Mouse (Mus musculus): ENCODE measurements around the gene Dcaf15. TPM values are rescaled to one million over a fixed set of nuclear protein-coding genes. Genes with fewer than 3 reads are reported as not detected.

The Dcaf15 gene
- polyA plus RNA-seq, 2 experiments = 2.5 to 16.8 TPM

GRCm38 (mm10) chr8:84089277-84089676, 15.3 kb downstream of the Dcaf15 start:
- 69% methylated on average over 9 of the region's 9 CpGs for WGBS (ENCODE audit: insufficient replicate concordance)
- Histone ChIP-seq H3K4me3 (ENCODE audit: insufficient read depth in 1 of 2, low read depth in 2 of 2, low read length in 2 of 2) (no peak overlapping the region), H3K4me1 (replicated peaks; ENCODE audit: control insufficient read depth in 2 of 2, insufficient read depth in 2 of 2, low read length in 1 of 2) (no peaks in the 10 kb centered on the region), H3K4me2 (ENCODE audit: low read depth) (no peak overlapping the region), H3K9me3 (ENCODE audit: control insufficient read depth, low read length) (no peaks in the 10 kb centered on the region), H3K27me3 (ENCODE audit: control insufficient read depth, insufficient read depth, low read length) (no peaks in the 10 kb centered on the region), H3K9ac (replicated peaks) (no peak overlapping the region), H3K36me3 (replicated peaks; ENCODE audit: control insufficient read depth, insufficient read depth, low read depth) (peaks cover 2% of the 10 kb centered on the region), H3K27ac (no peak overlapping the region)
- DNase-seq (ENCODE audit: low read depth in 3 of 3, low spot score in 3 of 3) (no peak), ATAC-seq (ENCODE audit: insufficient read depth) (no peak)
- TF ChIP-seq EP300 (IDR thresholded peaks at IDR 0.05; ENCODE audit: low read depth) = no peak
- no peak for TF ChIP-seq CTCF (IDR thresholded peaks at IDR 0.05; ENCODE audit: low read depth)

- H3K4me1 ChIP-seq (replicated peaks; ENCODE audit: control insufficient read depth in 2 of 2, insufficient read depth in 2 of 2, low read length in 1 of 2) = no peaks in the 10 kb centered on the region
- no peaks in the 10 kb centered on the region for H3K27me3 ChIP-seq (ENCODE audit: control insufficient read depth, insufficient read depth, low read length)
- H3K36me3 ChIP-seq (replicated peaks; ENCODE audit: control insufficient read depth, insufficient read depth, low read depth) = peaks cover 2% of the 10 kb centered on the region
- no peak overlapping the region for H3K27ac ChIP-seq
- ATAC-seq (ENCODE audit: insufficient read depth) = no peak
- no peak for TF ChIP-seq CTCF (IDR thresholded peaks at IDR 0.05; ENCODE audit: low read depth)
- TF ChIP-seq EP300 (IDR thresholded peaks at IDR 0.05; ENCODE audit: low read depth) = no peak
- H3K9me3 ChIP-seq (ENCODE audit: control insufficient read depth, low read length) = no peaks in the 10 kb centered on the region
- 89% methylated on average over 14 of the region's 14 CpGs for WGBS (ENCODE audit: insufficient replicate concordance)
- H3K9ac ChIP-seq (replicated peaks) = no peak overlapping the region
- no peak for DNase-seq (ENCODE audit: low read depth in 3 of 3, low spot score in 3 of 3)
- H3K4me3 ChIP-seq (ENCODE audit: insufficient read depth in 1 of 2, low read depth in 2 of 2, low read length in 2 of 2) = no peak overlapping the region
- H3K4me2 ChIP-seq (ENCODE audit: low read depth) = no peak overlapping the region
These were observed 16.7 kb downstream of the Dcaf15 start for GRCm38 (mm10) chr8:84087821-84088220.

GRCm38 (mm10) chr8:84087156-84087555, 17.4 kb downstream of the Dcaf15 start:
- Histone ChIP-seq H3K4me2 (ENCODE audit: low read depth) (no peak overlapping the region), H3K4me1 (replicated peaks; ENCODE audit: control insufficient read depth in 2 of 2, insufficient read depth in 2 of 2, low read length in 1 of 2) (no peaks in the 10 kb centered on the region), H3K36me3 (replicated peaks; ENCODE audit: control insufficient read depth, insufficient read depth, low read depth) (no peaks in the 10 kb centered on the region; the same call in none of the 2 replicates), H3K27me3 (ENCODE audit: control insufficient read depth, insufficient read depth, low read length) (no peaks in the 10 kb centered on the region), H3K9me3 (ENCODE audit: control insufficient read depth, low read length) (no peaks in the 10 kb centered on the region), H3K9ac (replicated peaks) (no peak overlapping the region), H3K27ac (no peak overlapping the region), H3K4me3 (ENCODE audit: insufficient read depth in 1 of 2, low read depth in 2 of 2, low read length in 2 of 2) (no peak overlapping the region)
- DNase-seq (ENCODE audit: low read depth in 3 of 3, low spot score in 3 of 3) = no peak
- TF ChIP-seq CTCF (IDR thresholded peaks at IDR 0.05; ENCODE audit: low read depth) = no peak
- TF ChIP-seq EP300 (IDR thresholded peaks at IDR 0.05; ENCODE audit: low read depth) = no peak
- no peak for ATAC-seq (ENCODE audit: insufficient read depth)
- 82% methylated on average over 7 of the region's 7 CpGs for WGBS (ENCODE audit: insufficient replicate concordance)

GRCm38 (mm10) chr8:84084341-84085115, 20.0 kb downstream of the Dcaf15 start:
- no peaks in the 10 kb centered on the region; the same call in 1 of the 2 replicates for H3K36me3 ChIP-seq (replicated peaks; ENCODE audit: control insufficient read depth, insufficient read depth, low read depth)
- no peak for TF ChIP-seq CTCF (IDR thresholded peaks at IDR 0.05; ENCODE audit: low read depth)
- no peak for TF ChIP-seq EP300 (IDR thresholded peaks at IDR 0.05; ENCODE audit: low read depth)
- ATAC-seq (ENCODE audit: insufficient read depth) = no peak
- no peak overlapping the region for H3K27ac ChIP-seq
- WGBS (ENCODE audit: insufficient replicate concordance) = 82% methylated on average over 42 of the region's 42 CpGs
- no peaks in the 10 kb centered on the region for H3K9me3 ChIP-seq (ENCODE audit: control insufficient read depth, low read length)
- no peaks in the 10 kb centered on the region for H3K27me3 ChIP-seq (ENCODE audit: control insufficient read depth, insufficient read depth, low read length)
- H3K9ac ChIP-seq (replicated peaks) = no peak overlapping the region
- H3K4me3 ChIP-seq (ENCODE audit: insufficient read depth in 1 of 2, low read depth in 2 of 2, low read length in 2 of 2) = no peak overlapping the region
- H3K4me1 ChIP-seq (replicated peaks; ENCODE audit: control insufficient read depth in 2 of 2, insufficient read depth in 2 of 2, low read length in 1 of 2) = no peaks in the 10 kb centered on the region
- no peak for DNase-seq (ENCODE audit: low read depth in 3 of 3, low spot score in 3 of 3)
- H3K4me2 ChIP-seq (ENCODE audit: low read depth) = no peak overlapping the region

GRCm38 (mm10) chr8:84083829-84084241, 20.7 kb downstream of the Dcaf15 start:
- DNase-seq (ENCODE audit: low read depth in 3 of 3, low spot score in 3 of 3) = no peak
- no peak overlapping the region for H3K9ac ChIP-seq (replicated peaks)
- no peaks in the 10 kb centered on the region for H3K4me1 ChIP-seq (replicated peaks; ENCODE audit: control insufficient read depth in 2 of 2, insufficient read depth in 2 of 2, low read length in 1 of 2)
- no peak overlapping the region for H3K27ac ChIP-seq
- 67% methylated on average over 8 of the region's 8 CpGs for WGBS (ENCODE audit: insufficient replicate concordance)
- TF ChIP-seq CTCF (IDR thresholded peaks at IDR 0.05; ENCODE audit: low read depth) (0 out of 2 replicates have a peak, but pooled peaks have one; percentile 20), EP300 (IDR thresholded peaks at IDR 0.05; ENCODE audit: low read depth) (no peak)
- H3K36me3 ChIP-seq (replicated peaks; ENCODE audit: control insufficient read depth, insufficient read depth, low read depth) = no peaks in the 10 kb centered on the region; the same call in 1 of the 2 replicates
- ATAC-seq (ENCODE audit: insufficient read depth) = peak; percentile 45; the same call in 1 of the 2 replicates
- no peaks in the 10 kb centered on the region for H3K27me3 ChIP-seq (ENCODE audit: control insufficient read depth, insufficient read depth, low read length)
- H3K4me2 ChIP-seq (ENCODE audit: low read depth) = no peak overlapping the region
- no peak overlapping the region for H3K4me3 ChIP-seq (ENCODE audit: insufficient read depth in 1 of 2, low read depth in 2 of 2, low read length in 2 of 2)
- no peaks in the 10 kb centered on the region for H3K9me3 ChIP-seq (ENCODE audit: control insufficient read depth, low read length)
